Mouse (Mus musculus): ENCODE measurements around the gene Cyth3.

Cyth3 gene

GRCm38 (mm10) chr5:143616116-143616515 is 6.1 kb upstream of the Cyth3 start:
- no peak for DNase-seq (ENCODE audit: low spot score)

- DNase-seq (ENCODE audit: low spot score), result no peak
Observed at GRCm38 (mm10) chr5:143616657-143617329, 5.5 kb upstream of the Cyth3 start.

GRCm38 (mm10) chr5:143617487-143618209 is 4.6 kb upstream of the Cyth3 start:
- no peak for DNase-seq (ENCODE audit: low spot score)

- DNase-seq (ENCODE audit: low spot score), result no peak
Observed at GRCm38 (mm10) chr5:143618585-143618984, 3.7 kb upstream of the Cyth3 start.

- no peak for DNase-seq (ENCODE audit: low spot score)
Observed at GRCm38 (mm10) chr5:143620196-143620595, 2.1 kb upstream of the Cyth3 start.

GRCm38 (mm10) chr5:143620941-143621340 is 1.3 kb upstream of the Cyth3 start:
- DNase-seq (ENCODE audit: low spot score), result no peak

GRCm38 (mm10) chr5:143622623-143623150 is 440 bp downstream of the Cyth3 start:
- DNase-seq (ENCODE audit: low spot score), result no peak

- DNase-seq (ENCODE audit: low spot score), result no peak
Observed at GRCm38 (mm10) chr5:143623356-143624295, 1.4 kb downstream of the Cyth3 start.

- no peak for DNase-seq (ENCODE audit: low spot score)
Observed at GRCm38 (mm10) chr5:143624449-143624848, 2.2 kb downstream of the Cyth3 start.

- DNase-seq (ENCODE audit: low spot score), result no peak
Observed at GRCm38 (mm10) chr5:143625497-143625896, 3.2 kb downstream of the Cyth3 start.

- DNase-seq (ENCODE audit: low spot score), result no peak
Observed at GRCm38 (mm10) chr5:143625940-143626588, 3.8 kb downstream of the Cyth3 start.

- DNase-seq (ENCODE audit: low spot score), result peak; percentile 24
Observed at GRCm38 (mm10) chr5:143627507-143627906, 5.3 kb downstream of the Cyth3 start.

- no peak for DNase-seq (ENCODE audit: low spot score)
Observed at GRCm38 (mm10) chr5:143627926-143628325, 5.7 kb downstream of the Cyth3 start.

GRCm38 (mm10) chr5:143629686-143630085 is 7.4 kb downstream of the Cyth3 start:
- no peak for DNase-seq (ENCODE audit: low spot score)

- DNase-seq (ENCODE audit: low spot score), result peak; percentile 22
Observed at GRCm38 (mm10) chr5:143630214-143630613, 8.0 kb downstream of the Cyth3 start.

- DNase-seq (ENCODE audit: low spot score), result peak; percentile 59
Observed at GRCm38 (mm10) chr5:143630738-143631137, 8.5 kb downstream of the Cyth3 start.

GRCm38 (mm10) chr5:143631559-143631958 is 9.3 kb downstream of the Cyth3 start:
- no peak for DNase-seq (ENCODE audit: low spot score)

GRCm38 (mm10) chr5:143632674-143633557 is 10.7 kb downstream of the Cyth3 start:
- no peak for DNase-seq (ENCODE audit: low spot score)

- DNase-seq (ENCODE audit: low spot score), result no peak
Observed at GRCm38 (mm10) chr5:143633558-143633871, 11.3 kb downstream of the Cyth3 start.

GRCm38 (mm10) chr5:143633877-143634276 is 11.6 kb downstream of the Cyth3 start:
- DNase-seq (ENCODE audit: low spot score), result no peak

Data from T-cell, adult 2 months (primary cell).